Mouse (Mus musculus) lung, postnatal 0 days (tissue): ENCODE data around the gene Timm17a.

Experiments used
- CTCF ChIP-seq: IDR thresholded peaks from 2 replicates; pipeline ENCODE4 v1.5.1; 2016; ENCODE audit warnings: antibody characterized with exemption, mild to moderate bottlenecking
- EP300 ChIP-seq: IDR thresholded peaks from 2 replicates; pipeline ENCODE4 v1.6.1; 2016; ENCODE audit warnings: antibody characterized with exemption, mild to moderate bottlenecking, control low read depth

GRCm38 (mm10) chr1:135290908-135291307, 22.7 kb downstream of the Timm17a start:
- no peak for TF ChIP-seq CTCF
- no peak for TF ChIP-seq EP300
